Mouse (Mus musculus): ENCODE measurements around the gene Nek9.
"Not testable (repeated sequence)": the region's sequence is repeated elsewhere in the genome, so short reads cannot be mapped to it uniquely, and the experiment has no call there.

Gene Nek9

GRCm38 (mm10) chr12:85289157-85290000 lies 49.8 kb downstream of the Nek9 start:
- DNase-seq (ENCODE audit: low spot score in 2 of 2), result no peak

DNA sequence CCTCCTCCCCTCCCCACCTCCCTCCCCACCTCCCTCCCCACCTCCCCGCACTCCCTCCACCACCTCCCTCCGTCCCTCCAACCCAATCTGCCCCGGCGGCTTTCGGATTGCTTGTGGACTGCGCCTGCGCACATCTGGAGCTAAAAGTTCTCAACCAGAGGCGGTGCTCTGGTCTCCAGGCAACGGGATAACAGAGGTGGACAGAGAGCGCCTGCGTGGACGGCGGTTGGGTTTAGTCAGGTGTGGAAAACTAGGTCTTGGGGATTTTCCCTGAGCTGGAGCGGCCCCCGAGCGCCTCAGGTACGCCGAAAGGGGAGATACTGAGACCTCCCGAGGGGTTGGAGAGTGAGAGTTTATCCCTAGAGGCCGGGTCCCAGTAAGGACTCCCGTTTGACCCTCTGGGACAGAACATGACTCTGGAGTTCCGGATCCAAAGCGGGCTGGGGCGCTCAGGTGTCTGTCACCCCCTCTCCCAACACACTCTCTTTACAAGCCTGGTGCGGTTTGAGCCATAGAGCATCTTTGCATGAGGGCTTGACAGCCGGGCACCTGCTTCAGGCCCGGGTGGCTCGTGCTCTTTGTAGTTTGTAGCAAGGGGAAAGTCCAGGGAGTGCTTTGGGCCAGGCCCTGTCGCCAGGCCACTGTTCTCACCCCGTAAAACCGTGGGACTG lies 50.5 kb downstream of the Nek9 start, which contains the start of gene Zc2hc1c:
Zc2hc1c (plus strand) TSS at position 106 of the 671 bp plus-strand sequence.
- peak; percentile 62 to 76 for DNase-seq (ENCODE audit: low spot score in 2 of 2)

DNA sequence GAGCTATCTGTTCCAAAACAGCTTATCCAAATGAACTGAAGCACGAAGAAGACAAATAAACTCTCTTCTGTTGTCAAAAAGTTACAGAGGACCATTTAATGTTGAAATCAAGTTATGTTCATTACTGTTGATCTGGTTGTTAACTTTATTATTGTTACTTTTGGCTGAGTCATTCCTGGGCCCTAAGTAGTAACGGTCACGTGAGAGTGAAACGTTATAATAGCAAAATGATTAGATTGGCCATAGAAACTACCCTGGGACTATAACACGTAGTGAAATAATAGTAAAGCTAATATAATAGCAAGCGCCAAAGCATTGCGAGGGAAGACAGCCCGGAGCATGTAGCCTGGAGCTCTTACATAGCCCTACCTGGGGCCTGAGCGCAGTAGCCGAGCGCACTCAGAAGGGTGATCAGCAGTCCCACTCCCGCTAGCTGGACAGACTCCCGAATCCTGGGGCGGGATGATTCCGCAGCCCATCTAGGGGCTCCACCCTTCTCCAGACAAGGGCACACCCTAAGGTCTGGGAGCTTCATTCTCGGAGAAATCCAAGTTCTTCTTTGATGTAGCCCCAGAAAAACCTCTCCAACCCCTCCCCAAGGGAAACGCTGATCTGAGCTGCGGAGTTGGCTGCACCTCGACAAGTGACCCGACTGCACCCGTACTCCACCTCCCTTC lies 51.2 kb downstream of the Nek9 start, which contains the start of gene Acyp1:
Acyp1 (minus strand) TSS at position 630 of the 677 bp plus-strand sequence.
- DNase-seq (ENCODE audit: low spot score in 2 of 2), result no peak

- no peak for DNase-seq (ENCODE audit: low spot score in 2 of 2)
Measured at GRCm38 (mm10) chr12:85286941-85287340, 52.2 kb downstream of the Nek9 start.

GRCm38 (mm10) chr12:85284996-85285395 lies 54.2 kb downstream of the Nek9 start:
- DNase-seq (ENCODE audit: low spot score in 2 of 2), result no peak

DNA sequence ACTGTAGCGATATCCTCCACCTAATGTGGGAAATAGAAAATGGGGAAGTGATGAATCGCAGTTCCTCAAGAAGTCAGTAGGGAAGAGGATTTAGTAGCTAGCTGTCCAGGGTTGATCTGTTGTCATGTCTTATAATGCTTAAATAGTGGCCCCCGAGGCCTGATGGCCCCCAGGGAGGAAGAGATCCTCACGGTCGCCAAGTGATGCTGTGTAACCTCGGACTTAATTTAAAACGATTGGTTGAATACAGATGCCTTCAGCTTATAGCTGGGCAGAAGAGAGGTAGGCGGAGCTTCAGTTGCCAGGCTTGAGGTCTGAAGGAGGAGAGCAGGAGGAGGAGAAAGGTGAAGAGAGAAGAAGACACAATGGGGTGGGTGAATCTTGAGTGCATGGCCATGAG lies 54.8 kb downstream of the Nek9 start:
- no peak for DNase-seq (ENCODE audit: low spot score in 2 of 2)

GRCm38 (mm10) chr12:85281756-85282155 lies 57.4 kb downstream of the Nek9 start:
- DNase-seq (ENCODE audit: low spot score in 2 of 2), result not testable (repeated sequence)

DNA sequence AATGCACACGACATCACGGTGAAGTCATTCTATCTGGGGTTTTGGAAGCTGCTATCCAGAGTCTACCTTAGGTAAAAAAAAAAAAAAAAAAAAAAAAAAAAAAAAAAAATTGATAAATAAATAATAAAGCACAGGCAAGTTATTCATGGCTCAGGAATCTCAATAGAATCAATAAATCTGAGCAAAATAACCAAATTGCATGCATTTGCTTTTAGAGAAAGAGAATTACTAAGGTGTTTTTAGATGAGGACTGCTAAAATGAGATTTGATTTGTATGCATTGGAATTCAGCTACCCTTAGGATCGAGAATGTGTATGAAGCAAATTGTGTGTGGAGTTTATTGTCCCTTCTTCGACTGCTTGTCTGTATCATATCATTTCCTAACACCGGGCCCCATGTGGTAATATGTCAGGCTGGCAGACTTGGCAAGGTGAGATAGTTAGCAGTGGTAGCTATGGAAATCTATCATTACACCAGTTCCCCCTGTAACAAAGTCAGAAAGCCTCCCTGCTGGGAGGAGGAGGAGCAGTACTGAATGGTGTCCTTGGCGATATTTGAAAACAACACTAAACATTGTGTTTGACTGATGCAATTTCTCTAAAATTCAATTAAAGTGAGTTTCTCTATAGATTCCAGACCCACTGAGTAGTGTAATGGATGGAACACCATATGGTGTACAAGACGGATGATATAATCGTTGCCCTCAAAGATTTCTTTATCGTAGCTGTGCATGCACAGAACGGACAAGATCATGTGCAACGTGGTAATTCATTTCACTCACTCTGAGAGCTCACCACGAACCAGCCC lies 58.1 kb downstream of the Nek9 start:
- no peak for DNase-seq (ENCODE audit: low spot score in 2 of 2)

DNA sequence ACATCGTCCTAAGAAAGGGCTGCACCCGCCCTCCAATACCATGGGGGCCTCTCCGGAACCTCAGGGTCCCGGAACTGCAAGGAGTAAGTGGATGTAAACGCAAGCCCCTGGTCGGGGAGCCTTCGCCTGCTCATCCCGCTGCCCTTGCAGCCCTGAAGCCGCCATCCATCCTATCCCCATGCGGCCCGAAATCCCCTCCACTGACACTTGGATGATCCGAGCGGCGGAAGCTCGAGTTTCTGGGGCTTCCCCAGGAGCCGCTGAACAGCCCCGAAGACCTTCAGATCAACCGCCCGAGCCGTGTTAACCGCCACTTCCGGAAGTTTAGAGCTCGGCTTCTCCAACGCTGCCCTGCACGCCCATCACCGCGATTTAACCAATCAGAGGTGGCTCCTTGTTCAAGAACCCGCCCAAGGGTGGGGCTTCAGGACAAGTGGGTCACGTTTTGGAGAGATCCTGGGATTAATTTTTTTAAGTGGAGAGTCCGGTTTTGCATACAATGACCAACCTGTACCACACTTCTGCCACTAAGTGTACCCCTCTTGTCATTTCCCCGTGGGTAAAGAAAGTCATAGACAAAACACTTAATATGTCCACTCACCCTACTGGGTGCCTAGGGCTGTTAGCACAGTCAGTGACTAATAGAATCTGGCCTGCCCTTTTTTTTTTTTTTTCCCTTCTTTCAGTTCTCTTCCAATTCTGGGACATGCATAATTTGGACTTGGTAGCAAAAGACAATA lies 58.9 kb downstream of the Nek9 start:
- DNase-seq (ENCODE audit: low spot score in 2 of 2), result peak; percentile 94 to 96

GRCm38 (mm10) chr12:85279396-85280080 lies 59.6 kb downstream of the Nek9 start:
- no peak for DNase-seq (ENCODE audit: low spot score in 2 of 2)

GRCm38 (mm10) chr12:85278919-85279318 lies 60.2 kb downstream of the Nek9 start:
- DNase-seq (ENCODE audit: low spot score in 2 of 2), result no peak

DNA sequence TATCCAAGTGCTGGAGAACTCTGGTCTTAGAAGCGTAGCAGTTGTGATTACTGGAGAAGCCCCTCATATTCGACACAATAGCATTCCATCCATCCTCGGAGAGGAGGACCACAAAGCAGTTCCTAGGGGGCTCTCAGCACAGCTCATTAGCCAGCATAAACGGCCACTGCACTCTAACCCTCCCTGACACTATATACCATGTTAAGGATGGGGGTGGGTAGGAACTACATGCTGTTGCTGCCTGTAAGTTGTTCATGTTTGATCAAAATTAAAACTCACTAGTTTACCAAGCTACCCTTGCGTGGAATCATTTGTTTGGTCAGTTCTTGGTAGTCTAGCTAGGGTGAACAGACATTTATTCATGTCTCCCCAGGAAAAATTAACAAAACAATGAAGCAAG lies 62.9 kb downstream of the Nek9 start:
- no peak for DNase-seq (ENCODE audit: low spot score in 2 of 2)

DNA sequence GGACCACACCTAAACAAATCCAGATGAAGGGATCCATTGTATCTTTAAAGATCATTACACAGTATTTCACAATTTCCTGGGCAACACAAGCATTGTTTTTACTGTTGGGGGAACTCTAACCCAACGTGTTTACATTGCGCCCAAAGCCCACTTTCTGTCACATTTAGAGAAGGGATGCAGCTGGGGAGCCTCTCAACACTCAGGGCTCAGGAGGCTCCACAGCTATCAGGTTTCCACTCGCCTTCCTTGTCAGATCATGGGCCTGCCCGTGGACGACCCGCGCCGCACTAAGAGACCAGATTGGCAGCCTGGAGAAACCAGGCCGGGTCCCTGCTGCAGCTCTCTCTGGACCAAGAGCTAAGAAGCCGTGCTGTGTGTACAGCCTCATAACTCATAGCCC lies 65.7 kb downstream of the Nek9 start:
- no peak for DNase-seq (ENCODE audit: low spot score in 2 of 2)

DNA sequence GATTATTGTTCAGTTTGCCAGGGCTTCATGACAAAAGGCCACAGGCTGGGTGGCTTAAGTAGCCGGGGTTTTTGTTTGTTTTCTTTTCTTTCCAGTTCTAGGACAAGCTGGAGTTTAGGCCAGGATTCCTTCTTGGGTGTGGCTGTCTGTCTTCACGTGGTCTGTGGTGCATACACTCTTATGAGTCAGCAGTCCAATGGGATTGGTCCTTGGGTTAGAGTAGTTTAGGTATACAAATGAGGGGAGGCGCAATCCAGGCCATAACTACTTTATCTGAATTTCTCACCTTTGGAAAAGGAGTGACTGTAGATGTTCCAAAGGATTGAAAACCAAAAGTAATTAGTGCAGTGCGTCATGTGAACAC lies 67.3 kb downstream of the Nek9 start:
- no peak for DNase-seq (ENCODE audit: low spot score in 2 of 2)

- DNase-seq (ENCODE audit: low spot score in 2 of 2), result no peak
Measured at GRCm38 (mm10) chr12:85271132-85271842, 67.9 kb downstream of the Nek9 start.

DNA sequence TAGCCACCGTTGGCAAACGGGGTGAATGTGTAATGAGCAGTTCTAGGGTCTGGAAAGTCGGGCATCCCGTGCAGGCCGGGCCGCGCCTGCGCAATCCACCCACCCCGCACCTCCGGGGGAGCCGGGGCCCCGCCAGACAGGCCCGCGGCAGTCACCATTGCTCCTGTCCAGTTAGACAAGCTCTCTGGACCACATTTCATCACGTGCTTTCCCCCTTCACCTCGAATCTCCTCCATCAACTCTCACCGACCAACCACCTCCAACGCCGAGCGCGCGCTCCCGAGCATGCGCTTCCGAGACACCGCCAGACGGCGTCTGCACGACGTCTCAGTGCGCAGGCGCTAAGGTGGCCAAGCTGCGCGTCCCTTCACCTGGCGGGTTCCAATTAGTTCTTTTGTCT lies 68.8 kb downstream of the Nek9 start, which contains the start of gene Mlh3:
Mlh3 (minus strand) TSS at position 281 of the 400 bp plus-strand sequence.
- peak; percentile 73 to 82 for DNase-seq (ENCODE audit: low spot score in 2 of 2)

DNA sequence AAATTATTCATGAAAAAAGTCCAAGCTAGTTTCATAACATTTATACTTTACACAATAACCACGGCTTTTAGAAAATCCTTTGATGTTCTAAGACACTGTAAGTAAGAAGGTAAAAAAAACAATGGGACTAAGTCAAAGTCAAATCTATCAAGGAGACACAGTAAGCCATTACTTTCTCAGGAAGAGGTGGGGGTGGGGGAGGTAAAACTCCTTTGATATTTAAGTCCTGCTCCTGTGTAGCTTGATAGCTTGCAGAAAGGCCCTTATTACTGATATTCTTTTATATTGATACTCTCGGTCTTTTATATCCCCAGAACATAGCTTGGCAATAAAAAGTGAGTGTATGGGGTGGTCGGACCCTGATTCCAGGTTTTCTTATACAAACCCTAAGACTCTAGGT lies 69.3 kb downstream of the Nek9 start:
- no peak for DNase-seq (ENCODE audit: low spot score in 2 of 2)

DNA sequence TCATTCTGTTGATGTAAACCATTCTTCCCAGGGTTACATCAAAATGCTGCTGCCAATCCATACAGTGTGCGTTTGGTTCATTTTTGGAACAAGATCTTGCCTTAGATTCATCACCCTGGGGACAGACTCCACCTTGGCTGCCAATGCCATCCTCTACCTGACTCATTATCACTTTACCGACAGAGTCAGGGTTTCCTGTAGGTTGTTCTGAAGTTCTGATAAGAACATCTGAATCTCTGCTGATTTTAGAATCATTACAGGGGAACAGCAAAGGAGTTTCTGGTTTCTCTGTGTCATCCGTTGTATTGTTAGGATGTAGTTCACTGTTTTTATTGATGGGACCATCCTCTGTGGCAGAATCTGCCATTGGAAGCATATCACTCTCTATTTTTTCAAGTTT lies 72.9 kb downstream of the Nek9 start:
- DNase-seq (ENCODE audit: low spot score in 2 of 2), result no peak

DNA sequence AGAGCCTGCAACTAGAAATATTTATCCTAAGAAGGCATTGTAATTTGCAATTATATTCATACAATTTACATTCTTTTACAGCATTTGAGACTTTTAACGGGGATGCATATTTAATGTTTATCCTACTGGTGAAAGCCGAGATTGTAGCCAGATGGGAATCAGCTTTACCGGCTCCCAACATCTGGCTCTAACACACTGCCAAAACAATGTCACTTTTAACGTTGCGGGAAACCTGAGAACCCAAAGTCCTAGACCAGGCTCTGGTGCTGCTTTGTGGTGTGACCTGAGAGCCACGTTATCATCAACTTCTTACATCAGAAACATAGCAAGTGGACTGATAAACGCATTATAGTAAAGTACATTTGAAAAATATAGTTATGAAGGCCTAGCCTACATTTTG lies 74.2 kb downstream of the Nek9 start:
- DNase-seq (ENCODE audit: low spot score in 2 of 2), result no peak

- DNase-seq (ENCODE audit: low spot score in 2 of 2), result no peak
Measured at GRCm38 (mm10) chr12:85264531-85264930, 74.6 kb downstream of the Nek9 start.
